Mouse (Mus musculus): ENCODE data around the gene Abhd15.

DNA sequence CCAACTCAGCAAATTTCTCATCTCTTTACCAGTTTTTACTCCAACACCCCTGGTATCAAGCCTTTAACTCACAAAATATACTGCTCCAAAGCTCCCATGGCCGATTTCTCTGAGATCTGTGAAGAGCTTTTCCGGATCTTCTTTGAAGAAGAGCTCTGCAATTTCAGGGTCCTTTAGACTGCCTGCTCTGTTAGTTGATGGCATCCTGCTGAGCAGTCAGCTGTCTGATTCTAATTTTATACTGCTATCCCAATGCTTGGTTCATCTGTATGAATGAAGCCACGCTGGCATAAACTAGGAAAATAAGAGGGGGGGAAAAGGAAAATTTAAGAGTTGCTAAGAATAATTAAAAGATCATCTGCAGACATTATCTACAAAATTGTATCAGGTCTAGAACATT is 70.3 kb downstream of the Abhd15 start:
- TF ChIP-seq CTCF (IDR thresholded peaks at IDR 0.05; ENCODE audit: control insufficient read depth, insufficient read depth, insufficient read length) (no peak), MAX (IDR thresholded peaks at IDR 0.05) (no peak)

Measured in C2C12 (cell line).